Mouse (Mus musculus): Measurements from ENCODE around the gene Akr1c14. TPM values are rescaled to one million over a fixed set of nuclear protein-coding genes. Genes with fewer than 3 reads are reported as not detected.

Akr1c14 gene
- polyA plus RNA-seq, 1 experiment = 0.82 TPM

GRCm38 (mm10) chr13:4131317-4131716, 82.5 kb downstream of the Akr1c14 start:
- H3K4me3 ChIP-seq (replicated peaks; ENCODE audit: control insufficient read depth, low read depth, low read length) = no peak overlapping the region

GRCm38 (mm10) chr13:4131721-4132120, 82.9 kb downstream of the Akr1c14 start:
- H3K4me3 ChIP-seq (replicated peaks; ENCODE audit: control insufficient read depth, low read depth, low read length) = no peak overlapping the region
- WGBS = 63% methylated on average over 3 of the region's 3 CpGs
- TF ChIP-seq POLR2A (IDR thresholded peaks at IDR 0.05; ENCODE audit: borderline replicate concordance, control insufficient read depth, low read depth, low read length) (no peak), CTCF (IDR thresholded peaks at IDR 0.05; ENCODE audit: control insufficient read depth, insufficient read depth, low read length) (no peak)
- no peak overlapping the region for H3K27ac ChIP-seq (ENCODE audit: control insufficient read depth, insufficient read depth, low read depth, low read length, poor library complexity)
- H3K4me1 ChIP-seq (ENCODE audit: control insufficient read depth, insufficient read depth, low read length) = no peaks in the 10 kb centered on the region

More at GRCm38 (mm10) chr13:4131317-4131716, 82.5 kb downstream of the Akr1c14 start:
- 78% methylated on average over 1 of the region's 1 CpGs for WGBS
- TF ChIP-seq CTCF (IDR thresholded peaks at IDR 0.05; ENCODE audit: control insufficient read depth, insufficient read depth, low read length) = no peak
- TF ChIP-seq POLR2A (IDR thresholded peaks at IDR 0.05; ENCODE audit: borderline replicate concordance, control insufficient read depth, low read depth, low read length) = no peak
- Histone ChIP-seq H3K4me1 (ENCODE audit: control insufficient read depth, insufficient read depth, low read length) (no peaks in the 10 kb centered on the region), H3K27ac (ENCODE audit: control insufficient read depth, insufficient read depth, low read depth, low read length, poor library complexity) (no peak overlapping the region)

GRCm38 (mm10) chr13:4133070-4133469, 84.3 kb downstream of the Akr1c14 start:
- Histone ChIP-seq H3K27ac (ENCODE audit: control insufficient read depth, insufficient read depth, low read depth, low read length, poor library complexity) (no peak overlapping the region), H3K4me3 (replicated peaks; ENCODE audit: control insufficient read depth, low read depth, low read length) (no peak overlapping the region), H3K4me1 (ENCODE audit: control insufficient read depth, insufficient read depth, low read length) (no peaks in the 10 kb centered on the region)
- WGBS = 28% methylated on average over 2 of the region's 2 CpGs
- no peak for TF ChIP-seq POLR2A (IDR thresholded peaks at IDR 0.05; ENCODE audit: borderline replicate concordance, control insufficient read depth, low read depth, low read length)
- no peak for TF ChIP-seq CTCF (IDR thresholded peaks at IDR 0.05; ENCODE audit: control insufficient read depth, insufficient read depth, low read length)

Other genes with a start within 250 kb of the Akr1c14 start
- 1.6 TPM in 1 of 2 replicates, not detected in the other for gene Calml3, start 244.7 kb upstream of the Akr1c14 start, polyA plus RNA-seq (2011; ENCODE audit: insufficient read depth, insufficient read length, low replicate concordance, missing spikeins)
- not detected in 2 replicates for gene Calm4, start 211.3 kb upstream of the Akr1c14 start, polyA plus RNA-seq (2011; ENCODE audit: insufficient read depth, insufficient read length, low replicate concordance, missing spikeins)
- gene Calm5, start 194.8 kb upstream of the Akr1c14 start, polyA plus RNA-seq (2011; ENCODE audit: insufficient read depth, insufficient read length, low replicate concordance, missing spikeins) = not detected in 2 replicates
- gene Net1, start 130.8 kb upstream of the Akr1c14 start, polyA plus RNA-seq (2011; ENCODE audit: insufficient read depth, insufficient read length, low replicate concordance, missing spikeins) = 65.0 and 81.1 TPM in 2 replicates
- gene Tubal3, start 130.7 kb upstream of the Akr1c14 start, polyA plus RNA-seq (2011; ENCODE audit: insufficient read depth, insufficient read length, low replicate concordance, missing spikeins) = not detected in 2 replicates
- not detected in 2 replicates for gene Ucn3, start 103.7 kb upstream of the Akr1c14 start, polyA plus RNA-seq (2011; ENCODE audit: insufficient read depth, insufficient read length, low replicate concordance, missing spikeins)
- gene Akr1c18, start 101.6 kb downstream of the Akr1c14 start, polyA plus RNA-seq (2011; ENCODE audit: insufficient read depth, insufficient read length, low replicate concordance, missing spikeins) = not detected in 2 replicates
- gene Akr1c13, start 142.1 kb downstream of the Akr1c14 start, polyA plus RNA-seq (2011; ENCODE audit: insufficient read depth, insufficient read length, low replicate concordance, missing spikeins) = 4.2 and 4.6 TPM in 2 replicates
- 2.4 and 4.5 TPM in 2 replicates for gene Akr1c19, start 179.7 kb downstream of the Akr1c14 start, polyA plus RNA-seq (2011; ENCODE audit: insufficient read depth, insufficient read length, low replicate concordance, missing spikeins)
- 7.4 TPM in 1 of 2 replicates, not detected in the other for gene Akr1c12, start 230.4 kb downstream of the Akr1c14 start, polyA plus RNA-seq (2011; ENCODE audit: insufficient read depth, insufficient read length, low replicate concordance, missing spikeins)

Data from bone marrow, adult 2 months (tissue).